Mouse (Mus musculus) heart, embryonic 13.5 days (tissue): ENCODE data around the gene Htatip2. TPM values are rescaled to one million over a fixed set of nuclear protein-coding genes. Genes with fewer than 3 reads are reported as not detected.

ENCODE experiments used
- ATAC-seq: fragments of 200-750 bp; cut with Nextera tagmentation; 2 replicates; pipeline ENCODE4 v1.8.0; 2017; ENCODE audit warnings: moderate TSS enrichment; ENCODE audit not compliant: insufficient number of reproducible peaks, low FRiP score, low TSS enrichment; ENCODE audit errors: extremely low read depth
- H3K27ac ChIP-seq: fragments of 300-500 bp; sonication (generic); replicated peaks from 2 replicates; pipeline ENCODE4 v1.5.1; 2015; ENCODE audit warnings: moderate library complexity, mild to moderate bottlenecking, inconsistent platforms
- H3K27me3 ChIP-seq: fragments of 300-500 bp; sonication (generic); replicated peaks from 2 replicates; pipeline ENCODE4 v1.6.1; 2015; ENCODE audit warnings: mild to moderate bottlenecking, inconsistent platforms
- H3K36me3 ChIP-seq: fragments of 300-500 bp; sonication (generic); 2 replicates; pipeline ENCODE4 v1.6.1; 2015; ENCODE audit warnings: mild to moderate bottlenecking, inconsistent platforms
- H3K4me1 ChIP-seq: fragments of 300-500 bp; sonication (generic); 2 replicates; pipeline ENCODE4 v1.6.1; 2015; ENCODE audit warnings: inconsistent platforms
- H3K4me2 ChIP-seq: fragments of 300-500 bp; sonication (generic); 2 replicates; pipeline ENCODE4 v1.6.1; 2015; ENCODE audit warnings: inconsistent platforms, mild to moderate bottlenecking, moderate library complexity
- H3K4me3 ChIP-seq: fragments of 300-500 bp; sonication (generic); 2 replicates; pipeline ENCODE4 v1.5.1; 2015; ENCODE audit warnings: moderate library complexity, mild to moderate bottlenecking, inconsistent platforms
- H3K9ac ChIP-seq: fragments of 300-500 bp; sonication (generic); 2 replicates; pipeline ENCODE4 v1.6.1; 2015; ENCODE audit warnings: inconsistent platforms, mild to moderate bottlenecking, moderate library complexity
- H3K9me3 ChIP-seq: fragments of 300-500 bp; sonication (generic); 2 replicates; pipeline ENCODE4 v1.6.1; 2016; ENCODE audit warnings: inconsistent platforms
- WGBS: fragments of 180-500 bp; shearing (Covaris S2); methylation state at CpG from one replicate; pipeline ENCODE4 v1.1.7; 2015; ENCODE audit warnings: mixed read lengths; 5-methylcytosine and 5-hydroxymethylcytosine counted together
- polyA plus RNA-seq: library from polyadenylated mRNA; unstranded; fragments of >200 nt; fragmentation: Nextera tagmentation; extraction: Ambion mirVana; gene quantifications from 2 replicates; pipeline ENCODE4 v1.2.1, GENCODE M21; 2015

The Htatip2 gene
- polyA plus RNA-seq, 1 experiment from 2014 or later, result 17.3 TPM

DNA sequence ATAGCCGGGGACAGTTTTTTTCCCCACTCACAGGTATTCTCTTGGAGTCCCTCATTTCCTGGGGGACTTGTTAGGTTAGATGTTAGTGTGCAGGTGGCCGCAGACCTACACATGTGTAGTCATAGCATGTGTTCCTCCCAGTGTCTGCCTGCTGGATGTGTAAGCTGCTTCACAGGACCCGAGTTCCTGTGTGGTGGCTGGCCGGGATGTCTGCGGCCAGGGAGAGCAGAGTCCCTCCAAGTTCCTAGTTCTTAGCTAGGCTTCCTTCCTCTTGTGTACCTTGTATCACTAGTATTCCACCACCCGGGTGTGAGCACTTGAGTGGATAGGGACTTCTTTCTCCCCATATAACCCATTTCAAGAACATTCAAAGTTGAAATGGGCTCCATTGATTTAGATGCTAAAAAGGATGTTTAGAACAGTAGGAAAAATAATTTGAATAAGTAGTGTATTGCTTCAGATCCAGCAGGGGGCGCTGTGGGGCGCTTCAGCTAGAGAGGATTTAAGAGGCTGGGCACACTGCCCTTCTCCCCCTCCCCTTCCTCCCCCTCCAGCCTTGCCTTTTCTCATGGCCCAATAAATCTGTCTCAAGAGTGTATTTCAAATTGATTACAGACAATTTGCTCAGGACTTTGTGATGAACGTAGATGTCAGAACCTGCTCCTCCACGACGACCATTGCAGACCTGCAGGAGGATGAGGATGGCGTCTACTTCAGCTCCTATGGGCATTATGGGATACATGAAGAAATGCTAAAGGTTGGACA, 27.9 kb downstream of the Htatip2 start:
- Histone ChIP-seq H3K4me3 (no peak overlapping the region), H3K27me3 (no peaks in the 10 kb centered on the region), H3K27ac (no peak overlapping the region), H3K9me3 (no peaks in the 10 kb centered on the region), H3K4me2 (no peak overlapping the region), H3K36me3 (peaks cover 92% of the 10 kb centered on the region), H3K4me1 (no peaks in the 10 kb centered on the region), H3K9ac (no peak overlapping the region)
- 67% methylated on average over 12 of the region's 12 CpGs for WGBS
- ATAC-seq, result no peak

DNA sequence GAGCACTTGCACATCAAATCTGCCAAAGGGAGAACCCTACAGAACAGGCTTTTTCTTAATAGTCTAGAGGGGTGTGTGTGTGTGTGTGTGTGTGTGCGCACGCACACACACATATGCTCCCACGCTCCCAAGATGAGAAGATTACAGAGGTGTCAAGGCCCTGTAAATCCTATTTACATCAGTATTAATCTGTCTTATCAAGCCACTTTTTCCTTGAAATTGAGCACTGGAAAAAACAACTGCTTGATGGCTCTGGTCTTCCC, 28.4 kb downstream of the Htatip2 start:
- no peak for ATAC-seq
- Histone ChIP-seq H3K4me1 (no peaks in the 10 kb centered on the region), H3K36me3 (peaks cover 90% of the 10 kb centered on the region), H3K4me3 (no peak overlapping the region), H3K4me2 (no peak overlapping the region), H3K27me3 (no peaks in the 10 kb centered on the region), H3K27ac (no peak overlapping the region), H3K9me3 (no peaks in the 10 kb centered on the region), H3K9ac (no peak overlapping the region)
- 92% methylated on average over 3 of the region's 3 CpGs for WGBS

DNA sequence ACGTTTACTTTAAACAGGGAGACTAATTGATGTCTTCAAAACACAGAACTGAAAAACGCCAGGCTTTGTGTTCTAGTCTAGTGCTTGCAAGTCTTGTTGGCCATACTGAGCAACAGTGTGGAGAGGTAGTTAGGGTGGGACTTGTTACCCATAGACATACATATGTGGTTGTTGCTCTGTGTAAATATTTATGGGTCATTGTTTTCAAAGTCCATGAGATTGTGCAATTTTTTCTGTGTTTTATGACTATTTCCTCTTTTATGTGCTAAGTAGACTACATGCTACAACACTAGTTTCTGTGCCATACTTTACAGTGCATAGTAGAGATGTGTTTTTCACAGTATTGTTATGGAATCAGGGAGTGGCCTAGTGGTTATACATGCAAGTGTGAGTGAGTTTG, 35.4 kb downstream of the Htatip2 start:
- WGBS, result 83% methylated on average over 2 of the region's 2 CpGs
- no peak for ATAC-seq
- Histone ChIP-seq H3K9ac (no peak overlapping the region), H3K9me3 (no peaks in the 10 kb centered on the region), H3K27me3 (no peaks in the 10 kb centered on the region), H3K27ac (no peak overlapping the region), H3K4me2 (no peak overlapping the region), H3K4me1 (no peaks in the 10 kb centered on the region), H3K36me3 (peaks cover 90% of the 10 kb centered on the region), H3K4me3 (no peak overlapping the region)

GRCm38 (mm10) chr7:49797171-49797570, 38.3 kb downstream of the Htatip2 start:
- 75% methylated on average over 1 of the region's 1 CpGs for WGBS
- H3K27me3 ChIP-seq, result no peaks in the 10 kb centered on the region
- no peak overlapping the region for H3K4me2 ChIP-seq
- no peak for ATAC-seq
- no peak overlapping the region for H3K9ac ChIP-seq
- no peak overlapping the region for H3K4me3 ChIP-seq
- peaks cover 86% of the 10 kb centered on the region for H3K36me3 ChIP-seq
- H3K27ac ChIP-seq, result no peak overlapping the region
- no peaks in the 10 kb centered on the region for H3K9me3 ChIP-seq
- H3K4me1 ChIP-seq, result peaks cover 11% of the 10 kb centered on the region

DNA sequence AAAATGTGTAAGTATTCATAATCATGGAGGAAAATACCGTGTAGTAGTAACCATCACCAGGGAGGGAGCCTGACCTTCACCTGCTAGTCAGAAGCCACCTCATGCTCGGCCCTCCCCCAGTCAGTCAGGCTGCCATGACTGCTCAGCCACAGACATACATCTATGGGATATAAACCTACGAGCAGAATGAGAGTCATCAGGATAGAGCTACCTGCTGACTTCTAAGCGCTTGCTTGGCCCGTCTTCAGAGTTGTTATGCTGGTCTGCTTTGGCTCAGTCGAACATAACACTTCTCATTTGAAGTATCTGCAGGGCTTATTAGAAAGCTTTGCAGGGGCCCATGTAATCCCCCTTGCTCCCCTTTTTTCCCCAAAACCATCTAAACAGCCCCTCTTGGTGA, 44.6 kb downstream of the Htatip2 start:
- Histone ChIP-seq H3K36me3 (peaks cover 64% of the 10 kb centered on the region), H3K4me1 (peaks cover 28% of the 10 kb centered on the region), H3K27ac (no peak overlapping the region), H3K4me2 (no peak overlapping the region), H3K27me3 (no peaks in the 10 kb centered on the region), H3K4me3 (no peak overlapping the region), H3K9ac (no peak overlapping the region), H3K9me3 (no peaks in the 10 kb centered on the region)
- WGBS, result 84% methylated on average over 6 of the region's 6 CpGs
- no peak for ATAC-seq

DNA sequence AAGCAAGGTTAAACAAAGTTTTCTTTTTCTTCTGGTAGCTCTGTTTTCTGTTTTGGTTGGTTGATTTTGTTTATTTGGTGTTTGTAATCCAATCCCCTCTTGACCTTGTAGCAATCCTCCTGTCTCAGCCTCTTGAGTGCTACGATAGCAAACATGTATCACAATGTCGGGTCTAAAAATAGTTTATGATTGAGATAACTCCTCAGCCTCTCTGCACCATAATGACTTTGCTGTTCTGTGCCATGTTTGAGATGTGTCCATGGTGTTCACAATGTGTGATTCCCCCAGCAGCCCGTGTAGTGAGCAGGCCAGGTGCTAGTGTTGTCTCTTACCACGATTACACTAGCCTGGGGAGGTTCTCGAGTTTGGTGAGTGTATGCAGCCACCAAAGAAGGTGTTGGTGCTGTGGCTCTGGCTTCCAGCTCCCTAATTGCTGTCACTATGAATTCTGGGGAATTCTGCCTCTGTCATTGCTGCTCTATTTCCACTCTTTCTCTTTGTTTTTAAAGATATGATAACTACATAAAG, 45.8 kb downstream of the Htatip2 start:
- H3K4me2 ChIP-seq, result no peak overlapping the region
- no peak for ATAC-seq
- no peak overlapping the region for H3K9ac ChIP-seq
- peaks cover 64% of the 10 kb centered on the region for H3K36me3 ChIP-seq
- H3K9me3 ChIP-seq, result no peaks in the 10 kb centered on the region
- no peaks in the 10 kb centered on the region for H3K27me3 ChIP-seq
- 36% methylated on average over 5 of the region's 5 CpGs for WGBS
- no peak overlapping the region for H3K4me3 ChIP-seq
- peak overlapping the region; percentile 45; the same call in 1 of the 2 replicates for H3K27ac ChIP-seq
- H3K4me1 ChIP-seq, result peaks cover 30% of the 10 kb centered on the region

- Histone ChIP-seq H3K27ac (no peak overlapping the region), H3K9me3 (no peaks in the 10 kb centered on the region), H3K27me3 (no peaks in the 10 kb centered on the region), H3K4me2 (no peak overlapping the region), H3K4me3 (no peak overlapping the region), H3K9ac (no peak overlapping the region), H3K4me1 (peaks cover 30% of the 10 kb centered on the region), H3K36me3 (peaks cover 58% of the 10 kb centered on the region)
- 71% methylated on average over 3 of the region's 3 CpGs for WGBS
- ATAC-seq, result no peak
These were observed 46.7 kb downstream of the Htatip2 start for GRCm38 (mm10) chr7:49805618-49806017.

DNA sequence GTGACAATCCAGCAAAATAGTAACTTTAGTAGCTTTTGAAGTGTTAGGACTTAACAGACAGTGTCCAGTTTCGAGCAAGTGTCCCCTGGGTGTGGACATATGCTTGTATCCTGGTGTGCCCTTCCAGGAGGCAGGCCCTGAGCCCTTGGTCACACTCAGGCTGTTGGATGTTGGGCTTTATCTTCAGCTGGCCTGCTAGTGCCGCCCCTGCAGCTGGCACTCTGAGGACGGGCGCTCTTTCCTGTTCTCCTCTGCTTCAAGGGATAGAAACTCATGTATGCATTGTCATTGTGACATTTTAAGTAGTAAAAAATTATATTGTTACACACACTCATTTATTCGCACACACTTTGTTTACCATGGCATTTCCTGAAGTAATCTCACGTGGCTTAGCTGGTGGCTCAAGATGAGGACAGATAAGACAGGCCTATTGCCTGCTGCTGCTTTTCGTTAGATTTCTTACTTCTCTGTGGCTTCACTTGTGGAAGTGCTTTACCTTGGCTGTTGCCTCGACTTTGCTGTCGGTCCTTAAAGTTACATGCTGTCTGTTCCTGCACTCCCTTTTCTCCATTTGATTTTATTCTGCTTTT, 48.3 kb downstream of the Htatip2 start:
- no peak overlapping the region for H3K9ac ChIP-seq
- H3K27me3 ChIP-seq, result no peaks in the 10 kb centered on the region
- peaks cover 20% of the 10 kb centered on the region for H3K4me1 ChIP-seq
- H3K36me3 ChIP-seq, result peaks cover 55% of the 10 kb centered on the region
- no peak overlapping the region for H3K4me3 ChIP-seq
- no peaks in the 10 kb centered on the region for H3K9me3 ChIP-seq
- WGBS, result 72% methylated on average over 9 of the region's 9 CpGs
- no peak overlapping the region for H3K4me2 ChIP-seq
- no peak for ATAC-seq
- no peak overlapping the region for H3K27ac ChIP-seq

GRCm38 (mm10) chr7:49807846-49808622, 49.1 kb downstream of the Htatip2 start:
- no peak overlapping the region for H3K9ac ChIP-seq
- H3K27ac ChIP-seq, result no peak overlapping the region
- H3K27me3 ChIP-seq, result no peaks in the 10 kb centered on the region
- no peak for ATAC-seq
- WGBS, result 89% methylated on average over 17 of the region's 17 CpGs
- peaks cover 51% of the 10 kb centered on the region for H3K36me3 ChIP-seq
- H3K4me2 ChIP-seq, result no peak overlapping the region
- peaks cover 20% of the 10 kb centered on the region for H3K4me1 ChIP-seq
- H3K4me3 ChIP-seq, result no peak overlapping the region
- no peaks in the 10 kb centered on the region for H3K9me3 ChIP-seq

- no peak overlapping the region for H3K9ac ChIP-seq
- no peaks in the 10 kb centered on the region for H3K27me3 ChIP-seq
- no peak overlapping the region for H3K4me3 ChIP-seq
- H3K36me3 ChIP-seq, result peaks cover 47% of the 10 kb centered on the region
- no peak overlapping the region for H3K4me2 ChIP-seq
- no peak overlapping the region for H3K27ac ChIP-seq
- no peaks in the 10 kb centered on the region for H3K9me3 ChIP-seq
- 90% methylated on average over 6 of the region's 6 CpGs for WGBS
- peaks cover 17% of the 10 kb centered on the region for H3K4me1 ChIP-seq
- ATAC-seq, result no peak
These were observed 50.2 kb downstream of the Htatip2 start for GRCm38 (mm10) chr7:49809100-49809499.

DNA sequence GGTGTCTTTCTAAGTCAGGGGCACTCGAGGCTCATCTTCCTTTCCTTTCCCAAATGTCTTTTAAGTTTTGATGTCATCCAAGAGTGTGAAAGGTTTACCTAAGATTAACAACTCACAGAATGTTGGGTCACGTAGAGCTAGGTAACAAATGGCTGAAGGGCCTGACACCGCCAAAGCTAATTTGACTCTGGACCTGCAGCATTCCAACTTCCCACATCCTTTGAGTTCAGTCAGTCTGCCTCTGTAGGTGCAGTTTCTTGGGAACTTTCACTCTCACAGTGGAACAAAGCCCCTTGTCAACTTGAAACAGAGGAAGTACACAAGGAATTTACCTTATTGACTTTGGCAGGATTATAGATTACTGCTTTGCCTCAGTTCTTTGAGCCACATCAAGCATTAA, 50.6 kb downstream of the Htatip2 start:
- no peaks in the 10 kb centered on the region for H3K9me3 ChIP-seq
- no peak for ATAC-seq
- H3K4me3 ChIP-seq, result no peak overlapping the region
- WGBS, result 77% methylated on average over 3 of the region's 3 CpGs
- peaks cover 49% of the 10 kb centered on the region for H3K36me3 ChIP-seq
- H3K9ac ChIP-seq, result no peak overlapping the region
- peaks cover 15% of the 10 kb centered on the region for H3K4me1 ChIP-seq
- H3K27me3 ChIP-seq, result no peaks in the 10 kb centered on the region
- no peak overlapping the region for H3K4me2 ChIP-seq
- no peak overlapping the region for H3K27ac ChIP-seq
